ENCODE assay signal across 14 mouse cellular contexts in genomic region chr3:78755686-78756476, GRCm38 (mm10).
DNase-seq lines count a peak whose midpoint lies in the region; ATAC-seq lines count a peak whose summit lies in the region.
"Had no signal": no experiment of that assay in that cellular context is flagged by ENCODE, and none has a peak within 500 bp of the region (broad histone marks: within the 10 kb centered on the region; RNA-seq: fewer than 3 reads in every experiment).

No protein-coding gene starts in this region.

- H3K4me3 ChIP-seq in hindbrain, embryonic 10.5 days: no peak overlapping the region
- H3K4me3 ChIP-seq in hindbrain, embryonic 12.5 days: no peak overlapping the region
- H3K4me3 ChIP-seq in forebrain, embryonic 13.5 days: no peak overlapping the region
- no peak overlapping the region for H3K4me3 ChIP-seq in midbrain, embryonic 16.5 days (ENCODE audit: low read depth, low read length)
- H3K4me3 ChIP-seq: embryonic facial prominence, embryonic 15.5 days had no signal

- no peaks in the 10 kb centered on the region for H3K9me3 ChIP-seq in hindbrain, embryonic 10.5 days
- H3K9me3 ChIP-seq in hindbrain, embryonic 12.5 days (replicated peaks): no peaks in the 10 kb centered on the region
- H3K9me3 ChIP-seq in forebrain, embryonic 13.5 days (replicated peaks): no peaks in the 10 kb centered on the region
- no peaks in the 10 kb centered on the region for H3K9me3 ChIP-seq in midbrain, embryonic 16.5 days (replicated peaks; ENCODE audit: control insufficient read depth, low read length, poor library complexity, severe bottlenecking)
- H3K9me3 ChIP-seq: embryonic facial prominence, embryonic 15.5 days had no signal

- no peaks in the 10 kb centered on the region for H3K27me3 ChIP-seq in hindbrain, embryonic 10.5 days (ENCODE audit: insufficient read depth, poor library complexity, severe bottlenecking)
- no peaks in the 10 kb centered on the region for H3K27me3 ChIP-seq in hindbrain, embryonic 12.5 days
- H3K27me3 ChIP-seq in forebrain, embryonic 13.5 days: no peaks in the 10 kb centered on the region
- no peaks in the 10 kb centered on the region for H3K27me3 ChIP-seq in midbrain, embryonic 16.5 days (ENCODE audit: control insufficient read depth, insufficient read depth, low read depth, low read length)
- H3K27me3 ChIP-seq: embryonic facial prominence, embryonic 15.5 days had no signal

- no peaks in the 10 kb centered on the region for H3K36me3 ChIP-seq in hindbrain, embryonic 10.5 days
- no peaks in the 10 kb centered on the region for H3K36me3 ChIP-seq in hindbrain, embryonic 12.5 days
- no peaks in the 10 kb centered on the region for H3K36me3 ChIP-seq in forebrain, embryonic 13.5 days (ENCODE audit: poor library complexity, severe bottlenecking)
- no peaks in the 10 kb centered on the region for H3K36me3 ChIP-seq in midbrain, embryonic 16.5 days (ENCODE audit: control insufficient read depth, insufficient read depth, low read length)
- H3K36me3 ChIP-seq: embryonic facial prominence, embryonic 15.5 days had no signal

- ATAC-seq in hindbrain, embryonic 12.5 days (ENCODE audit: low FRiP score): no peak
- peak; percentile 92 for ATAC-seq in forebrain, embryonic 13.5 days
- peak; percentile 51 for ATAC-seq in midbrain, embryonic 16.5 days
- ATAC-seq: liver, postnatal 0 days had no signal

- H3K9ac ChIP-seq in hindbrain, embryonic 12.5 days: no peak overlapping the region
- no peak overlapping the region for H3K9ac ChIP-seq in forebrain, embryonic 13.5 days
- no peak overlapping the region for H3K9ac ChIP-seq in midbrain, embryonic 16.5 days (ENCODE audit: low read depth, low read length)
- H3K9ac ChIP-seq: embryonic facial prominence, embryonic 15.5 days; liver, postnatal 0 days had no signal

- H3K4me1 ChIP-seq in hindbrain, embryonic 10.5 days (replicated peaks): no peaks in the 10 kb centered on the region
- no peaks in the 10 kb centered on the region for H3K4me1 ChIP-seq in hindbrain, embryonic 12.5 days
- peaks cover 11% of the 10 kb centered on the region for H3K4me1 ChIP-seq in forebrain, embryonic 13.5 days
- H3K4me1 ChIP-seq in midbrain, embryonic 16.5 days (ENCODE audit: control insufficient read depth, insufficient read depth, low read length): peaks cover 3% of the 10 kb centered on the region; the same call in 1 of the 2 replicates
- H3K4me1 ChIP-seq: embryonic facial prominence, embryonic 15.5 days had no signal

- peak; percentile 8 for DNase-seq in hindbrain, embryonic 10.5 days (ENCODE audit: low spot score)
- peak; percentile 1 for DNase-seq in retina, postnatal 1 day
- no peak for DNase-seq in retina, embryonic 14.5 days (ENCODE audit: low spot score)
- no peak for DNase-seq in testis, postnatal 10 days (ENCODE audit: low spot score)
- DNase-seq in adrenal gland, postnatal 25 days: no peak
- DNase-seq: heart, adult 18-20 months; heart, postnatal 36 days; kidney, adult 8-10 months; liver, postnatal 0 days had no signal

- no peak overlapping the region for H3K27ac ChIP-seq in hindbrain, embryonic 10.5 days
- no peak overlapping the region for H3K27ac ChIP-seq in hindbrain, embryonic 12.5 days
- H3K27ac ChIP-seq in forebrain, embryonic 13.5 days: no peak overlapping the region
- no peak overlapping the region for H3K27ac ChIP-seq in midbrain, embryonic 16.5 days (ENCODE audit: low read length)
- H3K27ac ChIP-seq: embryonic facial prominence, embryonic 15.5 days; macrophage had no signal

- no peak overlapping the region for H3K4me2 ChIP-seq in hindbrain, embryonic 12.5 days (replicated peaks)
- no peak overlapping the region for H3K4me2 ChIP-seq in forebrain, embryonic 13.5 days
- H3K4me2 ChIP-seq in midbrain, embryonic 16.5 days (ENCODE audit: low read length): no peak overlapping the region
- H3K4me2 ChIP-seq: embryonic facial prominence, embryonic 15.5 days had no signal

- 76% methylated on average over 4 of the region's 4 CpGs for WGBS in hindbrain, embryonic 10.5 days
- WGBS in hindbrain, embryonic 12.5 days: 65% methylated on average over 4 of the region's 4 CpGs
- WGBS in forebrain, embryonic 13.5 days: 12% methylated on average over 4 of the region's 4 CpGs
- WGBS in midbrain, embryonic 16.5 days: 37% methylated on average over 4 of the region's 4 CpGs

Comparison
In these comparisons a context has a peak if more than half of its experiments do, and no peak if none do; other contexts are left out.
1. DNase-seq: peak in hindbrain, embryonic 10.5 days (single experiment) and retina, postnatal 1 day (single experiment); none in retina, embryonic 14.5 days (single experiment), testis, postnatal 10 days (single experiment) and adrenal gland, postnatal 25 days (single experiment).